Mouse (Mus musculus) monocyte, adult 5-6 weeks (primary cell): ENCODE data around the gene Sdf2l1. TPM values are rescaled to one million over a fixed set of nuclear protein-coding genes. Genes with fewer than 3 reads are reported as not detected.

Source experiments
- ATAC-seq: fragments of 153-309, 156-312 bp; replicated peaks from 2 replicates; pipeline ENCODE4 v1.8.0; 2017; ENCODE audit warnings: mild to moderate bottlenecking; ENCODE audit not compliant: low TSS enrichment, insufficient number of reproducible peaks, severe bottlenecking, poor library complexity, low FRiP score
- total RNA-seq: library from RNA; stranded (forward); fragments of 200-1000, 200-491, 200-594 nt; gene quantifications from 3 replicates; pipeline ENCODE4 v1.2.3, GENCODE M21; 2017

The Sdf2l1 gene
- total RNA-seq, 1 experiment from 2014 or later = 39.0 TPM

DNA sequence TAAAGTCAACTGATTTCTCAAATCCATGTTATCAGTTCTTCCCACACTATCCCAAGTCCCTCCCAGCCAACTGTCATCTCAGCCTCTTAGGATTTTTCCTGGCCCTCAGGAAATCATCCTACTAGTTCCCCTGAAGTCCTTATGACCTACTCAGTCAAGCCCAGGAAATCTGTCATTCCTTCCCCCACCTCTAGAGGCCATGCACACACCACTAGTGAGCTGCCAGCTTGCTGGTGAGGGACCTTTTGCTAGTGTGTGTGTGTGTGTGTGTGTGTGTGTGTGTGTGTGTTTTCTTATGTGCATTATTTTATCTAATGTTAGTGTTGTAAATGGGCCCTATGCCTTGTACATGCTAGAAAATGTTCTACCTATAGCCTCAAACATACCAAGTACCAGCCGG is 4.9 kb downstream of the Sdf2l1 start:
- ATAC-seq = 0 out of 2 replicates have a peak, but pooled peaks have one; percentile 34

DNA sequence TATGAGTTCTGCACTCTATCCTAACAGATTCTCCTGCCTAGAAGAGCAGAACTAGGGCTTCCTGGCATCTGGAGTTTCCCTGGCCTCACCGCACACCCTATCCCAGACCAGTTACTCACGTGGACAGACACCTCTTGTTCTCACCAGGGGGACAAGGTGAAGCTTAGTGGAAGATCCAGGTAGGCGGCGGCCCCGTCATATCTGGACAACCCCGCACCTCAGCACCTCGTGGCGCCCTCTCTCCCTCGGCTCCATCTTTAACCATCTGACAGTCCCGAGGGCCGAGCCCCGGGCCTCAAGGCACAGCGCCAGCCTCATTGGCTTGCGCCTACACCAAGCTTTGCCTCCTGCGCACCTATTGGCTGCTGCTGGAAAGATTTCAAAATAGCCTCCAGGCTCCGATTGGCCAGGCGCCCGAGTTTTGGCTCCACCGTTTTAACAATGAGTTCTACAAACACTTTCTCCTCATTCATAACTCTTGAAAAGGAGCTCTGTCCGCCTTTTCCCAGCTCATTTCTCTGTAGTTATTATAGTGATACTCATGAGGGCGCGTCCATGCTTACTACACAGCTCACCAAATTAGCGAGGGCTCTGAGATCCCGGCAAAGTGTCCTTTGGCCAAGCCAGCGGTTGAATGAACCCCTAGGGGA is 7.2 kb downstream of the Sdf2l1 start, which contains the start of gene 2610318N02Rik:
Gene 2610318N02Rik (minus strand): TSS at position 297 of the 650 bp plus-strand sequence.
- peak; percentile 86 for ATAC-seq

DNA sequence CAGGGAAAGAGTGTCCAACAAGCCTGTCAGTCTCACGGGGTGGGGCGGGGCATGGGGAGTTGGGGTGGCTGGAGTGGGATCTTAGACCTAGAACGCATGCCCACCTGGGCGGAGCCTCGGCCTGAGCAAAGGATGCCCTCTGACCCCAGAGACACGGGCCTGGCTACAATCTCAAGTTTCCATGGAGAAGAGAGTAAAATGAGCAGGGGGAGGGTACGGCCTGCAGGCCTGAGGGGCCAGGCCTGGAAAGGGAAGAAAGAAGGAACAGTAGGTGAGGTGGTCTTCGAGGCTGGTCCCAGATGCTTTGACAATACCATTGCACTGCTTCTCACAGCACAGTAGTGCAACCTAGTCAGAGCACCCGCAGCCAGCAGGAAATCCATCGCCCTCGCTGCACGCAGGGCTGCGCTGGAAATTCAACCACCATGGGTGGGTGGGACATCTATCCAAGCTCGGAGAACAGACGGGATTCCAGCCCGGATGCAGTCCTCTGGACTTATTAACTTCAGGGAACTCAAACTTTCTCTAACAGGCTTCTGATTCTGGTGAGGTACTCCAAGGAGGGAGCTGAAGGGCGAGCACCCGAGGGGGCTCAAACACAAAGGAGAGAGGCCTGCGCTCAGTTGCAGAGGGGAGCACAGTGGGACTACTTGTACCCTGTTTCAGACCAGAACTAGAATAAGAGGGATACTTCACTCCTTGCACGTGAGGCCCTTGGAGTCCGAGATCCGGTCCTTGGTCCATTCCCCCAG is 7.9 kb downstream of the Sdf2l1 start:
- no peak for ATAC-seq

- ATAC-seq = no peak
These were observed 10.6 kb downstream of the Sdf2l1 start for GRCm38 (mm10) chr16:17121569-17121968.

DNA sequence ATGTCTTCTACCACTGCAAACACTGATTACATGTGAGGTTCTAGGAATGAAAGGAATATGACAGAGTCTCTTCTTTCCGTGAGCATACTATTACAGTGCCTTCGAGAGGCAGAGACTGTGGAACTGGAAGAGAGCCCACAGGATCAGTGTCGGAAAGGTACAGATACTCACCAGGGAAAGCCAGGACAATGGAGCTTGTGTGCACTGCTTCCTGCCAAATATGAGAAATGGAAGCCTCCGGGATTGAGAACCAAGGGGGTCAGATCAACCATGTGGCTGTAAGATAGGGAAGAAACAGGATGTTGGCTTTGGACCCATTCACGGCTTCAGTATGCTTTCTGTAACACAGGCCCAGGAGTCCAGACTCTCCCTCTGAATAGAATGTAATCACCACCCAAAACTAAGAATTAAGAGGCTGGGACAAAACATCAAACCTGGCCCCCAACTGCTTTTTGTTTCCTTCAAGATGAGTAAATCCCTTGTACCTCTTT is 14.8 kb downstream of the Sdf2l1 start:
- no peak for ATAC-seq

DNA sequence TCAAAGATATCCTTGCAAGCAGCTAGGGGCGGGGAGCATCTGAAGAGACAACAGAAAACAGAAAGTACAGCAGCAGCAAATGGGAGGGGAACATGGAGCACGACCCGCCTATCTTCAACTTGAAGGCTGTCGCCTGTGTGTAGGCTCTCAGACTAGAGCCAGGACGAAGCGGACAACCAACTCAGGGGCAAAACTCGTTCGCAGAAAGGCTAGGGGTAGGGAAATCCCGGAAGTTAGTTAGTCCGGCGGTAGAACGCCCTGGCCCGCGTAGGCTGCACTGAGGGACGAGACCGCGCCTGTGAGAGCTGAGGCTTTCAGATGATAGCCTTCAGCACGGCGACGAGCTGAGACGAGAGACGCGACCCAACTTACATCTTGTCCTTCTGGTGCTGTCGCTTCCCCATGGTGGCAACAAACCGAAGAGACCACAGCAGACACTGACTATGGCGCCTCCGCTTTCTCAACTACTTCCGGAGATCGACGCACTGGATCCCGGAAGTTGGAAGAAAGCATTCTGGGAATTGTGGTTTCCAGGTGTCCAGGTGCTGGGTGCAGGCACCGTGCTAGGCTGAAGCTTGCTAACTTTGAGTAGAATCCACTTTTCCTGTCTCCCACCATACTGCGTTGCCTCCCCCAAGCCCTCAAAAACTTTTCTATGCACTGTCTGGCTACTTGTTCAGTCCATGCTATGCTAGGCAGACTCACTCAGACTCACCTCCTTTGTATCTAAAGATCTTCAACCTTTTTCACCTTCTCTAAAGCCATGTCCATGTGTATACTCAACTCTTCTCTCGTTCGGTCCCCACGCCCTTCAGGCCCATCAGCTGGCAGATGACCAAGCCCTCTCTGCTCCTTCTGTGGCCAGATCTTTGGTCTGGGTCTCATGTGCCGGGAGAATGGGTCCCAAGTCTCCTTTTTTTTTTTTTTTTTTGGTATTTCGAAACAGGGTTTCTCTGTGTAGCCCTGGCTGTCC is 21.1 kb downstream of the Sdf2l1 start, which contains the start of gene Ppil2:
Gene Ppil2 (minus strand): TSS at position 487 of the 973 bp plus-strand sequence.
- ATAC-seq = peak; percentile 95

DNA sequence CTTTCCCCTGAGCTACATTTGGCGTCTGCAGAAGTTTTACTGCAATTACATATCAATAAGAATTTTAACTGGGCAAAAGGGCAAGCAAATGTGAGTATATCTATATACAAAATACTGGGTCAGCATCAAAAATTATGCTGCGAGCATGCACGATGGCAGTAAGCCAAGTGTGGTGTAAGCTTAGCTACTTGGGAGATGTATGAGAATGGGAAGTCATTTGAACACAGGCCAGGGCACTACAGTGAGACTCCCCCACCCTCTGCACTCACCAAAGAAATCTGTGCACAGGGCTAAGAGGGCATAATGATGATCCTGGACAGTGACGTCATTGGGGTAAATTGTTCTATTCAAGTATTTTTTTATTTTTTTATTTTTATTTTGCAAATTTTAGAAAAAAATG is 27.6 kb downstream of the Sdf2l1 start:
- ATAC-seq = no peak

DNA sequence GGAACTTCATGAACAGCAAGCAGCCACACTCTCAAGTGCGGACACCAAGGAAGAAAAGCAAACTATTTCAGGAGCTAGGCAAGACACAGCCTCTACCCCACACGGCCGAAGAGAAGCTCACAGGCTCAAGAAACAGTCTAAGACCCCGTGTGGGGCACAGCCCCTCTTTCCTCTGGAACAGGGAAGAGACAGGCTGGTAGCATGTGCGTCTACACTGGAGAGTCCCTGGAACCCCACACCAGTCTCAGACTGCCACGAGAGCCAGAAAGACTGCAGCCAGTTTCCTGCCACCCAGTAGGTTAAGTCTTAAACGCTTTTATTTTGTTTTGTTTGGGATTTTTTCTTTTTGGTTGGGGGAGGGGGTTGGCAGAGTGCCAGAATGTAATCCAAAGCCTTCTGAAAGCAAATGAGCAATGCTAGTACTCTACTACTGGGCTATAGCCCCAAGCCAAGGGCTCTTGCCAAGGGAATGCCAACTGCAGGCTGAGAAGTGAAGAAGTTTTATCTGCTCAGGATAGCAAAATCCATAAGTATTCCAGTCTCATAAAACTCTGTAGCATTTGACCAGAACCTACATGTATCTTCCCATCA is 29.5 kb downstream of the Sdf2l1 start:
- no peak for ATAC-seq

- no peak for ATAC-seq
These were observed 35.2 kb downstream of the Sdf2l1 start for GRCm38 (mm10) chr16:17096938-17097337.

DNA sequence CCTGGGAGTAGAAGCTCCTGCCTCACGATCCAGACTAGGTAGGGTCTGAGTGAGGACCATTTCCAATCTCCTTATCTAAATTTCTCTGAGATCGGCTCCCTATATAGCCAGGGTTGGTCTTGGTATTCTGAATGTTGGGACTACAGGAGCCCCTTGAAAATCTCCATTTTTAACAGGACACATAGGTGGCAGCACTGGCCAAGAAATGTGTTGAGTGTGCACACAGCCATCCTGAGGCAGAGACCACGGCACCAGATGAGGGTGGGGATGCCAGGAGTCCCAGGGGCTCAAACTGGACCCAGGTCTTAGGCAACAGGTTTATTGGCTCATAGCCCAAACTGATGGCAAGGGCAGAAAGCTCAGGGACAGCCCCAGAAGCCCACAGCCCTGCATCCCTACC is 43.8 kb downstream of the Sdf2l1 start:
- no peak for ATAC-seq

DNA sequence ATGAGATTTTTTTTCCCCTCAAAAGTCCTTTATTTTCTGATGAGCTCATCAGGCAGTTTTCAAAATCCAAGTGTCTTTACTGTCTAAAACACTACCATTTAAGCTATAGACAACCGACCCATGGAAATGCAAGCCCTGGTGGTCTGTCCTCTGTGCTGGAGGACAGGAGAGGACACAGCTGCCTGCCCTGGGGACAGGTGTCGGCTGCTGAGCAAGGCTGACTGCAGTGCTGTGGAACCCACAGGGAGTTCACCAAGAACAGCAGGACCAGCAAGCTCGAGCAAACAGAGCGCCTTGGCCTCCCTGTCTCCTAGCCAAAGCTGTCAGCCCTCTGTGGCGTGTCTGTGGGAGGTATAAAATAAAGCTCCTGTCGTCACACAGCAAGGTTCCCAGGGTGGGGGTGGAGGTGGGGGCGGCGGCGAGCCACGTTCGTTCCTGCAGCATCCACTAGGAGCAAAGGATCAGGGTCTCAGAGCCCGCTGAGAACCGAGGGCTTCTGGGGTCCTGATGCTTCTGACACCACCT is 45.5 kb downstream of the Sdf2l1 start:
- no peak for ATAC-seq

DNA sequence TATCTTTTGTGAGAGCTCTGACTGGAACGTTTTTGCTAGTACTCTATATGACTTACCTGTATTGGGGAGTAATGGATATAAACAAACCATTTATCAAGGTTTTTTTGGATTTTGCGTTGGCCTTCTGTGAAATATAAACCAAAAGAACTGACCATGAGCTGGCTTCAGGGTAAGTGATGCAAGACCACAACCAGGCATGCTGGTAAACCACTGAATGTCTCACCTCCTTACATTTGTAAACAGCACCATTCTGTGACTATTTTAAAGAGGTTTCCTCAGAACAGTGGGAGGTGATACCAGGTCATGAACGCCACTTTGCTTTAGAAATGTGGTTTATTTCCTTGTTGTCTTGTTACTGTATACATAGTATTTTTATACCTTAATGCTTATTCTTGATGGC is 45.9 kb downstream of the Sdf2l1 start:
- no peak for ATAC-seq

DNA sequence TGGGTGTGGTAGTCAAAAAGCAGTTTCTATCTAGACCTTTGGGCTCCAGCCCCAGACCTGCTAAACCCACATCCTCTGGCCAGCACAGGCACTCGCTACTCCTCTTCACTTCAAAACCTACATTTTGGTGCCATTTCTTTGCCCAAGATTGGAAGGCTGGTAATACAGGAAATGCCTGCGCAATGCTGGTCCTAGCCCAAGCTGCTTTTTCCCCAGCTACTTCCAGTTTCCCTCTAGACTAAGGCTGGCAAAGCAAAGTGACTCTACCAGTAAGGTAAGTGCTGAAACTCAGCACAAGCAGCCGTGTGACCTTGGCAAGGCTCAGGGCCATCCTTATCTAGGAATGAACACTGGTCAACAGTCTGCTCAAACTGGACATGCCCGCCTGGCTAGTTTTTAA is 46.5 kb downstream of the Sdf2l1 start:
- peak; percentile 36 for ATAC-seq

DNA sequence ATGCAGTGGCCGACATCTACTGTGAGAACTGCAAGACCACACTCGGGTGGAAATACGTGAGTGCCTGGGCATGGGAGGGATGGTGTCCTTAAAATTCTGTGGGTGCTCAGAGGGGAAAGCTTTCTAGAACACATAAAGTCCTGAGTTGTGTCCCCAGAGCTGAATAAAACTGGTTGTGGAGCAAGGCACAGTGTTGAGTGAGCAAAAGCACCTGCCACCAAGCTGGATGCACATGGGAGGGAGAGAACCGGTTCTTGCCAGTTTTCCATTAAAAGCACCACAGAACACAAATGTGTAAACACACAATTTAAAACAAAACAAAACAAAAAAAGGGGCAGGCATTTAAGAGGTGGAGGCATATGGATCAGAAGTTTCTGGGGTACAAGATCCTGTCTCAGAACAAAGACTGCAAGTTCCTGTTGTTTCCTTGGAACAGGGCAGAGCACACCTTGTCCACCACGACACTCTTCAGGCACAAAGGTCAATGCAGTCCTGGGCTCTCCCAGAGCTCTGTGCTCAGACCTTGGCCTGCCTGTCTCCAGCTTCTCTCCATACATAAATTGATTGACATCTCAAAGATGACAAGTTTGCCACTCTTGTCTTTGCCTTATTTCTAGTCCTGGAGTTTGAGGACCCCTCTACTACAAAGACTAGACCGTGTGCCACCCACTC is 49.9 kb downstream of the Sdf2l1 start:
- ATAC-seq = no peak
